Mouse (Mus musculus): Measurements from ENCODE around the gene Hs3st4. TPM values are rescaled to one million over a fixed set of nuclear protein-coding genes. Genes with fewer than 3 reads are reported as not detected.
A peak's percentile ranks its signal among the peaks of the same experiment; 100 is the strongest.

Hs3st4 gene
- polyA plus RNA-seq, 1 experiment: not detected

- Histone ChIP-seq H3K27me3 (replicated peaks; ENCODE audit: control insufficient read depth, insufficient read depth, low read length) (no peaks in the 10 kb centered on the region), H3K4me3 (ENCODE audit: insufficient read depth, low read depth, low read length) (no peak overlapping the region), H3K27ac (ENCODE audit: insufficient read depth, low read depth, low read length) (no peak overlapping the region), H3K36me3 (ENCODE audit: control insufficient read depth, insufficient read depth, low read length) (no peaks in the 10 kb centered on the region), H3K4me1 (ENCODE audit: control insufficient read depth, insufficient read depth, low read length) (no peaks in the 10 kb centered on the region)
- WGBS: 70% methylated on average over 6 of the region's 6 CpGs
- TF ChIP-seq POLR2A (IDR thresholded peaks at IDR 0.05; ENCODE audit: low read depth, low read length) (no peak), CTCF (conservative IDR thresholded peaks at IDR 0.05; ENCODE audit: insufficient read depth, insufficient read length, low read depth, low read length) (no peak)
- no peak for DNase-seq
Observed at GRCm38 (mm10) chr7:124289873-124290272, 307.2 kb downstream of the Hs3st4 start.

GRCm38 (mm10) chr7:124319451-124319850, 336.8 kb downstream of the Hs3st4 start:
- DNase-seq: no peak

GRCm38 (mm10) chr7:124335635-124336034, 353.0 kb downstream of the Hs3st4 start:
- DNase-seq: no peak
- Histone ChIP-seq H3K36me3 (ENCODE audit: control insufficient read depth, insufficient read depth, low read length) (no peaks in the 10 kb centered on the region), H3K27me3 (replicated peaks; ENCODE audit: control insufficient read depth, insufficient read depth, low read length) (no peaks in the 10 kb centered on the region; the same call in 1 of the 2 replicates), H3K27ac (ENCODE audit: insufficient read depth, low read depth, low read length) (no peak overlapping the region), H3K4me1 (ENCODE audit: control insufficient read depth, insufficient read depth, low read length) (no peaks in the 10 kb centered on the region), H3K4me3 (ENCODE audit: insufficient read depth, low read depth, low read length) (no peak overlapping the region)
- WGBS: 38% methylated on average over 1 of the region's 1 CpGs
- TF ChIP-seq CTCF (conservative IDR thresholded peaks at IDR 0.05; ENCODE audit: insufficient read depth, insufficient read length, low read depth, low read length): no peak
- TF ChIP-seq POLR2A (IDR thresholded peaks at IDR 0.05; ENCODE audit: low read depth, low read length): no peak

More at GRCm38 (mm10) chr7:124319451-124319850, 336.8 kb downstream of the Hs3st4 start:
- TF ChIP-seq POLR2A (IDR thresholded peaks at IDR 0.05; ENCODE audit: low read depth, low read length): no peak
- TF ChIP-seq CTCF (conservative IDR thresholded peaks at IDR 0.05; ENCODE audit: insufficient read depth, insufficient read length, low read depth, low read length): no peak
- no peaks in the 10 kb centered on the region for H3K4me1 ChIP-seq (ENCODE audit: control insufficient read depth, insufficient read depth, low read length)
- no peak overlapping the region for H3K27ac ChIP-seq (ENCODE audit: insufficient read depth, low read depth, low read length)
- H3K36me3 ChIP-seq (ENCODE audit: control insufficient read depth, insufficient read depth, low read length): no peaks in the 10 kb centered on the region
- no peaks in the 10 kb centered on the region for H3K27me3 ChIP-seq (replicated peaks; ENCODE audit: control insufficient read depth, insufficient read depth, low read length)
- 82% methylated on average over 4 of the region's 4 CpGs for WGBS
- no peak overlapping the region for H3K4me3 ChIP-seq (ENCODE audit: insufficient read depth, low read depth, low read length)

- Histone ChIP-seq H3K27ac (ENCODE audit: insufficient read depth, low read depth, low read length) (no peak overlapping the region), H3K4me3 (ENCODE audit: insufficient read depth, low read depth, low read length) (no peak overlapping the region), H3K36me3 (ENCODE audit: control insufficient read depth, insufficient read depth, low read length) (no peaks in the 10 kb centered on the region), H3K27me3 (replicated peaks; ENCODE audit: control insufficient read depth, insufficient read depth, low read length) (no peaks in the 10 kb centered on the region), H3K4me1 (ENCODE audit: control insufficient read depth, insufficient read depth, low read length) (peaks cover 3% of the 10 kb centered on the region; the same call in 1 of the 2 replicates)
- no peak for TF ChIP-seq CTCF (conservative IDR thresholded peaks at IDR 0.05; ENCODE audit: insufficient read depth, insufficient read length, low read depth, low read length)
- TF ChIP-seq POLR2A (IDR thresholded peaks at IDR 0.05; ENCODE audit: low read depth, low read length): no peak
- 71% methylated on average over 3 of the region's 3 CpGs for WGBS
- DNase-seq: no peak
Observed at GRCm38 (mm10) chr7:124341510-124341909, 358.8 kb downstream of the Hs3st4 start.

- Histone ChIP-seq H3K4me1 (ENCODE audit: control insufficient read depth, insufficient read depth, low read length) (peaks cover 14% of the 10 kb centered on the region), H3K4me3 (ENCODE audit: insufficient read depth, low read depth, low read length) (peak overlapping the region; percentile 12), H3K36me3 (ENCODE audit: control insufficient read depth, insufficient read depth, low read length) (no peaks in the 10 kb centered on the region), H3K27ac (ENCODE audit: insufficient read depth, low read depth, low read length) (peak overlapping the region; percentile 57), H3K27me3 (replicated peaks; ENCODE audit: control insufficient read depth, insufficient read depth, low read length) (no peaks in the 10 kb centered on the region)
- peak; percentile 73 for DNase-seq
- 22% methylated on average over 13 of the region's 13 CpGs for WGBS
- TF ChIP-seq CTCF (conservative IDR thresholded peaks at IDR 0.05; ENCODE audit: insufficient read depth, insufficient read length, low read depth, low read length): no peak
- no peak for TF ChIP-seq POLR2A (IDR thresholded peaks at IDR 0.05; ENCODE audit: low read depth, low read length)
Observed at GRCm38 (mm10) chr7:124347218-124348017, 364.7 kb downstream of the Hs3st4 start.

GRCm38 (mm10) chr7:124354035-124354434, 371.4 kb downstream of the Hs3st4 start:
- TF ChIP-seq POLR2A (IDR thresholded peaks at IDR 0.05; ENCODE audit: low read depth, low read length): no peak
- no peak for TF ChIP-seq CTCF (conservative IDR thresholded peaks at IDR 0.05; ENCODE audit: insufficient read depth, insufficient read length, low read depth, low read length)
- Histone ChIP-seq H3K4me3 (ENCODE audit: insufficient read depth, low read depth, low read length) (no peak overlapping the region), H3K36me3 (ENCODE audit: control insufficient read depth, insufficient read depth, low read length) (no peaks in the 10 kb centered on the region), H3K27me3 (replicated peaks; ENCODE audit: control insufficient read depth, insufficient read depth, low read length) (no peaks in the 10 kb centered on the region), H3K27ac (ENCODE audit: insufficient read depth, low read depth, low read length) (no peak overlapping the region), H3K4me1 (ENCODE audit: control insufficient read depth, insufficient read depth, low read length) (no peaks in the 10 kb centered on the region)
- DNase-seq: no peak
- 88% methylated on average over 4 of the region's 4 CpGs for WGBS

GRCm38 (mm10) chr7:124358068-124358467, 375.4 kb downstream of the Hs3st4 start:
- no peak for TF ChIP-seq POLR2A (IDR thresholded peaks at IDR 0.05; ENCODE audit: low read depth, low read length)
- no peak for TF ChIP-seq CTCF (conservative IDR thresholded peaks at IDR 0.05; ENCODE audit: insufficient read depth, insufficient read length, low read depth, low read length)
- H3K27me3 ChIP-seq (replicated peaks; ENCODE audit: control insufficient read depth, insufficient read depth, low read length): no peaks in the 10 kb centered on the region
- no peaks in the 10 kb centered on the region for H3K36me3 ChIP-seq (ENCODE audit: control insufficient read depth, insufficient read depth, low read length)
- no peak for DNase-seq
- H3K4me3 ChIP-seq (ENCODE audit: insufficient read depth, low read depth, low read length): no peak overlapping the region
- WGBS: 66% methylated on average over 3 of the region's 3 CpGs
- H3K4me1 ChIP-seq (ENCODE audit: control insufficient read depth, insufficient read depth, low read length): no peaks in the 10 kb centered on the region
- no peak overlapping the region for H3K27ac ChIP-seq (ENCODE audit: insufficient read depth, low read depth, low read length)
